Mouse (Mus musculus) brain, adult 2 months (tissue): Measurements from ENCODE around the gene Emc8.
A peak's percentile ranks its signal among the peaks of the same experiment; 100 is the strongest.
"Not testable (repeated sequence)": the region's sequence is repeated elsewhere in the genome, so short reads cannot be mapped to it uniquely, and the experiment has no call there.

Experiments used
- DNase-seq: peaks from one replicate; pipeline ENCODE4 v3.0.0; 2011; ENCODE audit warnings: low read depth, low spot score

Emc8 gene

GRCm38 (mm10) chr8:120685591-120685990, 17.2 kb upstream of the Emc8 start:
- no peak for DNase-seq

DNA sequence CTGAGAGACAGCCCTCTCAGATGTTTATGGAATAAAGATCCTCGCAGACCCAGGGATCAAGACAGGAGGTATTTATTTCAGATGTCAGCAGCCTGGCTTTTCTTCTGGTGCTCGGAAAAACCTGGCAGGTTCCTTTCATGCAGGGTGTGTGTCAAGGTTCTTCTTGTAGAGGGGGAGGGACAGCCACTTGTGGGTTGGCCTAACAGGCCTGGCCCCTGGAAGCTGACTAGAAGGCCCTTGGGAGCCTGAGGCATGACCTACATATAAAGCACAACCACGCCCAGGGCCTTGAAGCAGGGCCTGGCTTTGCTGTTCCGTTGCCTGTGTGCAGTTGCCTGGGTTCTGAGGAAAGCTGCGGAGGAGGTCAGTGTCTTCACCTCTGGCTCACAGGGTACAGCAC, 16.7 kb upstream of the Emc8 start:
- no peak for DNase-seq

DNA sequence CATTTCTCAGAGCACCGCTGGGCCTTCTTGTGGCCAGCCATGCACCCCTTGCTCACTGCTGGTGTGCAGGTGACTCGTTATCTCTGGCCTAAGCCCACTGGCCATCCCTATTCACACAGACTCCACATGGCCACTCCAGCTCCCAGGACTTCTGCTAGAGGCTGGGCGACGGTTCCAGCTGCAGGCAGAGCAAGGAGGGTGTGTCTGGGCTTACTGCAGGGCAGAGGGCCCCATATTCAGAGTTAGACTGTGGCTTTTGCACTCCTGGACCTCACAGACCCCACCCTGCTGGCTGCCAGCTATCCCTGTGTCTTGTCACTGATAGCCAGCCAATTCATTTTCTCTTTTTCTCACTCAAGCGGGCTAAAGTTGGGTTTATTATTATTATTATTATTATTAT, 15.7 kb upstream of the Emc8 start:
- DNase-seq, result no peak

DNA sequence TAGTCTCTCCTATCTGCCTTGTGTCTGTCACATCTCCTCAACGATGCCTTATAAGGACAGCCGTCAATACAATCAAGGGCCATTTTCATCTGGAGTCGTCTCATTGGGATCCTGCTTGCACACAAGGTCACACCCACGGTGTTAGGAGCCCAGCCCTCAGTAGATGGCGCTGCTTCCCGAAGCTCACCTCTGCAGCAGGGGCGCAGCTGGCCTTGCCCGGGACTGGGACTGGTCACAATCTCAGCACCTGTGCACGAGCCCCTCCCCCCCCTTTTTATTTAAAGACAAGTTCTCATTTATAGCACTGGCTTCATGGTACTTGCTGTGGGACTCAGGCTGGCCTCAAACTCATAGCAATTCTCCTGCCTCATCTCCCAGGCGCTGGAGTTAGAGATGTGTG, 15.2 kb upstream of the Emc8 start:
- DNase-seq, result peak; percentile 67

DNA sequence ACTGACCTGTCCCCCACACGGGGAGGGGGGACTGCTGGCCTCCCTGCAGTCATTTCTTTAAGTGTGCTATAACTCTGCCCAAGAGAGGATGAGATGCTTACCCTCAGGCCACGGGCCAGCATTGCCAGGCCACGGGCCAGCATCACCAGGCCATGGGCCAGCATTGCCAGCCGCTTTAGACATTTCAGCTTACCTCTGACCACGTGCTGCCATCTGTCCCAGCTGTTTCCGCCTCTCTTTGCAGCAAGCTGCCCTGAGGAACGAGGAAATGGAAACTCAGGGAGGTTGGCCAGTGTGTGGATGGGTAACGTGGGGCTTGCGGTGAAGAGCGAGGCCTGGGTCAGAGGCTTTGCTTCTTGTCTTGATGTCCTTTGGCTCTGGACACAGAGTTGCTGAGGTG, 12.7 kb upstream of the Emc8 start:
- no peak for DNase-seq

DNA sequence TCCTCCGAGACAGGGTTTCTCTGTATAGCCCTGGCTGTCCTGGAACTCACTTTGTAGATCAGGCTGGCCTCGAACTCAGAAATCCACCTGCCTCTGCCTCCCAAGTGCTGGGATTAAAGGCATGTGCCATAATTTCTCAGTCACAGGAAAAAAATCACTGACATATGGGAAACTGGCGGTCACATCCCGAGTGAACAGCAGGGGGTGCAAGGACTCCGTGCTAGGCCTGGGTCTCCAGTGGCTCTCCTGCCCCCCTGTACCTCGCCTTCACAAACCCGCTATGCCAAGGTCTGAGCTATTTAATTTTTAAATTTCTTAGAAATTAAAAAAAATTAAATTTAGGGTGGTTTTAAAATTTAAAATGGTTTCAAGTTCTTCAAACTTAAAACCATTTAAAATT, 12.0 kb upstream of the Emc8 start:
- DNase-seq, result not testable (repeated sequence)

DNA sequence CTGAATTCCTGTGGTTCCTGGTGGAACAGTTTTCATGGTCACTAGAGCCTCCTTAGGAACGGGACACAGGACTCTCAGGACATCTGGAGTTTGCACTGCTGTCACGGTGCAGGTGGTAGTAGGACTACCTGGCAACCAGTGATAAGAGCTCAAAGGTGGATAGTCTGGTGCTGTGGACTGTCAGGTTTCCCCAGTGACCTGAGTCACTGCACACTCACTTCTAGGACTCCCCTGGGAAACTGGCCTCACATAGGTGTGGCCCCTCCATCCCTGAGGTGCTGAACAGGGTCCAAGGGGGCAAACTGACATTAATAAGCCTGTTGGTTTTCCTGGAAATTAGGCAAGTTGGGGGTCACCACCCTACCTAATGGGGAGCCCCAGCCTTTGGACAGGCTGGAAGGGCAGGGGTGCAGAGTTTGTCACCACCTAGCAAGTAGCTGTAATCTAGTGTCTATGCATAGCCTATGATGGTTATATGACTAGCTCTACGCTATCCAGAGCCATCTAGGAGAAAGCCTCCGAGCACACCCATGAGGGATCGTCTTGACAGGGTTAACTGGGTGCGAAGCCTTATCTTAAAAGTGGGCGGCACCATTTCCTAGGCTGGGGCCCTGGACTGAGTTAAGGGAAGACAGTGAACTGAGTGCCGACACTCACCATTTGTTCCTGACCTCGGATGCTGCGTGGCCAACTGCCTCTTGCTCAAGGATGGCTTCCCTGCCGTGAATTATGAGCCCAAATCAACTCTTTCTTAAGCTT, 11.4 kb upstream of the Emc8 start:
- no peak for DNase-seq

GRCm38 (mm10) chr8:120678447-120678846, 10.1 kb upstream of the Emc8 start:
- DNase-seq, result peak; percentile 91

GRCm38 (mm10) chr8:120675718-120676117, 7.3 kb upstream of the Emc8 start:
- no peak for DNase-seq

- no peak for DNase-seq
Observed at GRCm38 (mm10) chr8:120673298-120673697, 4.9 kb upstream of the Emc8 start.

DNA sequence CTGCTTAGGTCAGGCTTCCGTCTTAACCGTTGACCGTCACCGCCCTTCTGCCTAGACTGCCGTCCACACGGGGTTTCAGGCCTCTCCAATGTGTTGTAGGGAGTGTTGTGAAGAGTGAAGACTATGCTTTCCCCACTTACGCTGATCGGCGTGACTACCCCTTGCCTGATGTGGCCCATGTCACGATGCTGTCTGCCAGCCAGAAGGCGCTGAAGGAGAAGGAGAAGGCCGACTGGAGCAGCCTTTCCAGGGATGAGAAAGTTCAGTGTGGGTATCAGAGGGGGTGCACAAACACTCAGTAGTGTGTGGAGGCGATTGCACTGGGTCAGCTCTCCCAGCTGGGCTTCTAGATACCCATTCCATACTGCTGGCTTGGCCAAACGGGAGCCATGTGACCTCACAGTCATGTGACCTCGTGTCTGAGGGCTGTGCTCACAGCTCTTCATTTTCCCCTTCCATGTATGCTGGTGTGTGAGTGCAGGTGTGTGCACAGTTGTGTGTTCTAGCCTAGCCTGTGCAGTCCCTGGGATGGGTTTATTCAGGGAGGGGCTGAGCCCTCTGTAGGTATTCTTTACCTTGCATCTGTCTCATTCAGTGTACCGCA, 4.4 kb upstream of the Emc8 start:
- no peak for DNase-seq

DNA sequence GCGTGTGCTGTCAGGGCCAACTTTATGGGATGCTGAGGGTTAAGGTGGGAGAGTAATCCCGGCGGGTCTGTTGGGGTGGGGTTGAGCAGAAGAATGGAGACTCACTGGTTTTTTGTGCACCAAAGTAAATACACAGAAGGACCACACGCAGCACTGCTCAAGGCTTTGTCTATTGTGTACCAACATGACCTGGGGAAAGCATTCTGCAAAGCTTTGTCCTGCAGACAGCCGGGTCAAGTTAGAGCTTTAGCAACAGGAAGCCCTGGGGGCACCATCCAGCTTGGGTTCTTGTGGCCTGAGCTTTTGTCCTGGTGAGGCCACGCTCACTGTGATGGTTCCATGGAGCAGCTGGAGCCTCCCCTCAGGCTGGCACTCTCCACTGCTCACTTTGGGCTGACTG, 3.4 kb upstream of the Emc8 start:
- no peak for DNase-seq

- peak; percentile 97 for DNase-seq
Observed at GRCm38 (mm10) chr8:120667561-120668373, 606 bp downstream of the Emc8 start, which contains the start of the genes Gm27021 and Cox4i1. TSS of gene Gm27021 (minus strand) at chr8:120668079. TSS of gene Cox4i1 (plus strand) at chr8:120668222.

DNA sequence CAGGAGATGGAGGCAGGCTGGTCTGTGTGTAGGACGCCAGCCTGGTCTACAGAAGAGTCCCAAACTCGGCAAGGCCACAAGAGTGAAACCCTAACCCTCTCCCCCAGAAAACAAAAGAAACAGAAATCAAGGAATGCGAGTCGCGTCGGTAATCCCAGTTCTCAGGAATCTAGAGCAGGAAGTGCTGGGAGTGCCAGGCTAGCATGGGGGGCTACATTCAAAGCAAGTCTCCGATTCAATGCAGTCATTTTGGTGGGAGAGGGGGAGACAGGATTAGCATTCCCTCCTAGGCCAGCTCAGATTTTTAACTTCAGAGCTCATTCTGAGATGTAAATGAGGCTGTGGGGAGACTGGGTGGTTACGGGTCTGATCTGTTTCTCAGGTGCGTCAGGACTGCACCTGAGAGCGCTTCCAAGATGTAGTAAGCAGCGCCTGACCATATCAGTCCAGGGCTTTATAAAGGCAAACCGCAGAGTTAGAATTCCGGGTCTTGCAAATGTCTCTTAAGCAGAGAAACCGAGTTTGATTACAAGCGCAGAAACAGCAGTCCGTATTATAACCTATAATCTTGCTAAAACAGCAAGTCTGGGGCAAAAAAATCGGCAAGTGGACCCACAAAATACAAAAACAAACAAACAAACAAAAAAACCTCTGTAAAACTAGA, 1.4 kb downstream of the Emc8 start:
- no peak for DNase-seq

DNA sequence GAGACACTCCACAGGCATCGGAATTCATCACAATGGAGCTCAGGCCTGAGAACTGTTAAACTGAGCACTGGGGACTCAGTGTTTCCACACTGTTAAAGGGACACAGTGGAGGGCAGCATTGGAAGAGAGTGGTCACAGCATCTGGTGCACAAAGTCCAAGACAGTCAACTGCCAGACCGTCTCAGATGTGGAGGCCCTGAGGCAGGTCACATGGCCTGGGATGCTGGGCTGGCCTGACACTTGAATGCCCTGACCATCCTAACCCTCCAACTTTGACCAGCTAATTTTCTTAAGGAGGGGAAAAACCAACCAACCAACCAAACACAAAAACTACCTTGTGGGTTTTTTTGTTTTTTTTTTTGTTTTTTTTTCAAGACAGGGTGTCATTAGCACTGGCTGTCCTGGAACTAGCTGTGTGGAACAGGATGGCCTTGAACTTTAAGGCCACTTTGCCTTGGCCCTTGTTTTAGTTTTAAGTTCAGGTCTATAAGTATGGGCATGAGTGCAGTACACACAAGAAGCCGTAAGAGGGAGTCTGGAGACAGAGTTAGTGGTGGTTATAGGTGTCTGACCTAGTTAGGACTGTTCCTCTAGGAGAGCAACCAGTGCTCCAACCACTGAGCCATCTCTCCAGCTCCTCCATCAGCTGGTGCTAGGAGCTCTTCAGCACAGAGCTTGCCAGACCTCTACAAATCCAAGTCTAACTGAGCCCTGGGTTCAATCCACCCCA, 2.5 kb downstream of the Emc8 start:
- DNase-seq, result no peak

- DNase-seq, result peak; percentile 44
Observed at GRCm38 (mm10) chr8:120664566-120664965, 3.8 kb downstream of the Emc8 start.

DNA sequence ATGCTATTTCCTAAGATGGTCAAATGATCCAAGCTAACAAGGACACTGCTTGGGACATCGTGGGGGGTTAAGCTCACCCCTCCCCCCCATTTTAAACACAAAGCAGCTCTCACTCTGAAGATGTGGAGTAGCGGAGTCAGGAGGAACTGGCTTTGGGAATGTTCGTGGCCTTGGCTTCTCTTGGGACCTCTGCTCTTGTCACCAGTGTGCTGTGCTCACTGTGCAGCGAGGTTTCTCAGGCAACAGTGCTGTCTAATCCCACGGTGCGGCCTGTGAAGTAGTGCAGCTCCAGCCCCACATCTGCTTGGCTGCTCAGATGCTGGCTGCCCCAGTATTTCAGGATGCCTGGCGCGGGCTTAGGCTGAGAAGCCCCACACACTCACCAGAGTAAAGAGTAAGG, 11.0 kb downstream of the Emc8 start:
- no peak for DNase-seq

GRCm38 (mm10) chr8:120656322-120657052, 11.9 kb downstream of the Emc8 start:
- peak; percentile 43 for DNase-seq

DNA sequence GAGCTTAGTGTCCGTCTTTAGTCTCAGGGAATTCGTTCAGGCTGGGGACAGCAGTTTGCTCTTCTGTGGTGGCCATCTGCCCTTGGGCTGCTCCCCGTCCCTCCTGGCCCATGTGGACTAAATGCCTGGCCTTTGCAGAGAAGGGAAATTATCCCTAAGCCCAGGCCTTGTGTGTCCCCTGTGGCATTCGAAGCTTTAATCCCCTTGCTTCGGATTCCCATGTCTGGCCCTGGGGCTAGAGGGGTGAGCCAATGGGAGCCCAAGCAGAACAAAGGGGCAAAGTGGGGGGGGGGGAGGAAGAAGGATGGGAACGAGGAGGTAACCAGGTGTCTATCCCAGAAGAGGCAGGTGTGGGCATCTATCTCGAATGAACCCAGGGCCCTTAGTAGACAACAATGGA, 20.8 kb downstream of the Emc8 start, which contains the start of gene 1190005I06Rik:
1190005I06Rik (minus strand) TSS at position 101 of the 400 bp plus-strand sequence.
- no peak for DNase-seq

GRCm38 (mm10) chr8:120644663-120645062, 23.7 kb downstream of the Emc8 start:
- DNase-seq, result peak; percentile 85
